Mouse (Mus musculus) ovary, postnatal 10 days (tissue): ENCODE results near the gene Tgfb2.

Experiments used
- DNase-seq: peaks from one replicate; pipeline ENCODE4 v3.0.0; 2022; ENCODE audit warnings: low spot score

Tgfb2 gene

GRCm38 (mm10) chr1:186656201-186656600 lies 49.6 kb downstream of the Tgfb2 start:
- no peak for DNase-seq

DNA sequence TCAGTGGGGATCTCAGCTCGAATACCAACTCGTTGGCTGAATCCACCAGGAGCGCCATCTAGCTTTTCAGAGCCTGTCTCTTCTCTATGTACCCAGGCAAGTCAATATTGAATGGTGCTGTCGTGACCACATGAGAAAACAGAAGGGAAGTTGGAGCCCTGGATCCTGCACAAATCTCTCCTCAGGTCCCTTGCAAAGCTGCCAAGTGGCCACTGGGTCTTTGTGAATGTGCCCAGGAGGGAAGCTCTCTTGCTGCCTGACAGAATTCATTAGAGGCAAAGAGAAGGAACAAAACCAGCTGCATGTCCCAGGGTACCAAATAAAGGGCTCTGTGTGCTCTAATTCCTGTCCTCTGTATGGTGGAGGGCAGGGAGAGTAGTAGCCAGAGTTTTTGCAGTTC lies 50.7 kb downstream of the Tgfb2 start:
- DNase-seq: no peak

DNA sequence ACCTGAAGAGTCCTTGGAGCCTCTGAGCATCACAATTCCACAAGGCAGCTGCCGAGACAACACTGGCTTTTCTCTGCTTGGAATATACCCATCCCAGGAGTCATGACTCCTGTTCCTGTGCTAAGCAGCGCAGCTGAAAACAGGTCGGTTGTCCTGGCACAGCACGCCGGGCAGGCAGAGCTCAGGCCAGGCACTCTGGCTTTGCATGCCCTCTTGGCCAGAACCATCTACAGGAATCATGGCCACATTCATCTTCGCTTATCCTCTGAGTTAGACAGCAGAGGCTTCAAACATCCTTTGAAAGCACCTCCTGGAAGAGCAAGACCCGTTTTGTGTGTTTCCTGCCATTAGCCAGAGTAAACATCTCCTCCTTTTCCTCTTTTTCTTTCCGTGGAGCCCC lies 53.6 kb downstream of the Tgfb2 start:
- DNase-seq: no peak

- DNase-seq: no peak
These were observed 55.8 kb downstream of the Tgfb2 start for GRCm38 (mm10) chr1:186650011-186650410.

DNA sequence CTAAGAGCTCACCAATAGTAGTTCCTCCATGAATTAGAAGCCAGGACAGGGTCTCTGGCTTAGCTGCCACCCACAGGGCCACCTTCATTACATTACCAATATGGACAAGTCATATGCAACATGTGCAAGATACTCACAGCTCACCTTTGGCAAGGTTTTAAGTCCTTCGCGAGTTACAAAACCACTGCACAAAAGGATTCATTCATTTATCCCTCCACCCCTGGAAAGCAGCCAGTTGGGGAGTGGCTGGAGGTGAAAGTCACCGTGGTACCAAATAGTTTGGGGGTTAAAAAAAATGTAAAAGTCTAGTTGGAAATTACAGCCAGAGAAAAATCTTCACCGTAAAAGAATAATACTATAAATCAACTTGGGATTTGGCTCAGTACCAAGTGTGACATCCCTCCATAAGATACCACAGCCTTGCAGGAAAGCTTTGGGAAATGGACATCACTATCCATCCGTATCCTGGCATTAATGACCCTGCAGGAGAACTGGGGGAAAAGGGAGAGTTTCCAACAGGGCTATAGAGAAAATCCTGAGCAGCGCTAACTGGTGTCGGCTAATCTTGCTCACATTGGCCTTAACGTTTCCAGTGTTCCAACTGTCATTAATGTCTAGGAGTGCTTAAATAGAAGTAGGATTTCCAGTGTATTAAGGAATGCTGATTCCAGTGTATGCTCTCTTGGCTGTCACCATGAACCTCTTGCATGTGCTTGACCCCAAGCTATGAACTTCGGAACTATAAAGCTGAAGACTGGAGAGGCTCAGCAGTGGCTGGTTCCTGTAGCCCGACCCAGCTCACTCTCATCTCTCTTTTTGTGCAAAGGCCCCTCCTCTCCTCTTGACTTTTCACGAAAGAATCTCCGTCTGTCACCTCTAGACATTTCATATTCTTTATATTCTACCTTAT lies 68.2 kb downstream of the Tgfb2 start:
- no peak for DNase-seq

DNA sequence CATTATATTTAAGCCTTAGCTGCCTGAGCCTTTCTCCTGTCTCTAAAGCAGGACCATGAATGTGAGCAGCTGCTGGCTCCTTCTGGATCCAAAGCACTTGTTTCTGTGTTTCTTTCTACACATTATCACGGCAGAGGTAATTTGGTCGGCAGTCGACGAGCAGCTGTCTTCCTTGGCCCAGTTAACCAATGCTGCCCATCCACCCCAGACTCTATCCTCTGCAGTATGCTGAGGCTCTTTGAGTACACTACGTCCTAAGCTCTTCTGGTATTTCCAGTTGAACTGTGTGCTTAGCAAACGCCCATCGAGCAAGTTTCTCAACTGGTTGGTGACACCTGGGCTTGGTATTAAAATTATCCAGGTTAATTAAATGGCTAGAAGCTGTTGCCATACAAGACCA lies 70.7 kb downstream of the Tgfb2 start:
- no peak for DNase-seq

DNA sequence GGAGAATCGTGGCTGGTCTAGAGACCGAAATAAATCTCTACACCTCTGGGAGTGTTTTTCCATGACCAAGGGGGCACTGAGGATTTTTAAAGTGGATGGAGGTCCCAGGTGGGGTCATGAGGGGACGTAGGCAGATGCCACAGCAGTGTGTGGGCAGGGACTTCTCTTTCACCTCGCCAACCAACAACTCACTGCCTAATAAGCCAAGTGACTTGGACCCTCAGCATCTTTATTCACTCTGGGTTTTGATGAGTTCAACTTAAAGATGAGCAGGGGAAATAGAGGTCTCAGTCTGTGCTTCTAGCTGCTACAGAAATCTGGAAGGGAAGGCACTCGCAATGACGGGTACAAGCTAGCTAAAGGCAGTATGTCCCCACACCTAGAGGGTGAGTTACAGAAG lies 74.3 kb downstream of the Tgfb2 start:
- no peak for DNase-seq

- no peak for DNase-seq
These were observed 74.8 kb downstream of the Tgfb2 start for GRCm38 (mm10) chr1:186630971-186631370.

- no peak for DNase-seq
These were observed 78.3 kb downstream of the Tgfb2 start for GRCm38 (mm10) chr1:186627451-186627995.

GRCm38 (mm10) chr1:186624474-186624873 lies 81.3 kb downstream of the Tgfb2 start:
- DNase-seq: no peak

GRCm38 (mm10) chr1:186621812-186622211 lies 84.0 kb downstream of the Tgfb2 start:
- no peak for DNase-seq

DNA sequence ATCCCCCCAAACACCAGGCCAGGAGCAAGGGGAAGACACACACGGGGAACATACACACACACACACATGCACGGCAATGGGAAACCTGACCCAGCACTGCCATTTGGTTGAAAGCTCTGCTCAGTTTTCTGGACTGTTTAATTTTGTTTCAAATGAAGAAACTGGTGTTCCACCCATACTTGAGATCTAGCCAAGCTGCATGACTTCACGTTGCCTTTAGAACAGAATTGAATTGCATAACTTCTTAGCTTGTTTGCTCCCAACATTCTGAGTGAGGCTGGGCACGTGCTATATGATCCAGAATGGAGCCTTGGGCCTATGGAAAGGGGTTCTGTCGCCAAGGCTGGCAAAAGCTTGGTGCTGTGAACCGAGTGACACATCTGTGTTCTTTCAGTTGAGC lies 87.5 kb downstream of the Tgfb2 start:
- DNase-seq: no peak

DNA sequence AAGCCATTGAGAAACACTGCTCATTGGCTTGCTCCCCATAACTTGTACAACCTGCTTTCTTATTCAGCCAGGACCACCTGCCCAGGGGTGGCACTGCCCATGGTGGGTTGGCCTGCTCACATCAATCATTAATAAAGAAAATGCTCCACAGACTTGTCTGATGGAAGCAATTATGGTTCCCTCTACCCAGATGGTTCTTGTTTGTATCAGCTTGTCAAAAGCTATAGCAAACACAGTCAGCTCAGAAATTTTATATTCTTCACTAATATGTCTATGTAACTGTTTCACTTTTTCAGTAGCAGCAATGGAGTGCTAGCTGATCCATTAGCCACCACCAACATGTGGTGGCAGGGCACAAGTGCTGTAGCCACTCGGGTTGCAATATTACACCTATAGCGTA lies 94.4 kb downstream of the Tgfb2 start:
- DNase-seq: no peak

- no peak for DNase-seq
These were observed 95.3 kb downstream of the Tgfb2 start for GRCm38 (mm10) chr1:186610481-186610880.

DNA sequence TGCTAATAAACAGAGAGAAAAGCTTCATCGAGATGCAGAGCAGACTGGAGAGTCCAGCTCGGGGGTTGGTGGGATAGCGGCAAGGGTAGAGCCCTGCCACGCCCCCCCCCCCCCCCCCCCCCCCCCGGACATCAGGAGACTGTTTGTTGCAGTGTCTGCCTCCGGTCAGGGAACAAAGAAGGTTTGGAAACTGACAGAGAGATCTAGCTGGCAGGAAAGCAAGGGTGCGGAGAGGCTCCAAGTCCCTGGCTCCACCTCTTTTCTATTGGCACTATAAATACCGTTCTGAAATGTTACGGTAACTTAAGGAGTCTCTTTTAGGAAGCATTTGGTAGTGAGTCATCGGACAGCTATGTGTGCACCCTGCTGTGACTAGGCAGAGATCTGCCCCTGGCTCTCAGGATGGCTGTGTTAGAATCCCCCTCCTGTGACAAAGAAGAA lies 96.0 kb downstream of the Tgfb2 start:
- no peak for DNase-seq

GRCm38 (mm10) chr1:186608116-186608515 lies 97.7 kb downstream of the Tgfb2 start:
- no peak for DNase-seq

DNA sequence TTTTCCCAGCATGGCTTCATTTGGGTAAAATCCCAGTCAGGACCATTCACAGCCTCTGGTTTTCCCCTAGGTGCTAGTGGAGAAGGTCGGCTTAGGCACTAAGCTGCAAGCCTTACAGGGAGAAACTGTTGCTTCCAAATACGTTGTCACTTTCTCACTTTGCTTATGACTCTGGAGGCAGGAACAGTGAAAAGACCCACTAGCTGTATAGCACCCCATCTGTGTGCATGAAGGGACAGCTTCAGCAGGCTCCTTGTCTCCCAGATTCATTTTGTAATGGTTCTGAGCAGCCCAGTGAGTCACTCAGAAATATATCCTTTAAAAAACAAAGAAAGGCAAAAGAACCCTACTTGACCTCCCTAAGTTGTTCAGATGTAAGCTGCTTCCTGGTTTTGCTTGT lies 100.2 kb downstream of the Tgfb2 start:
- no peak for DNase-seq

GRCm38 (mm10) chr1:186604124-186604523 lies 101.7 kb downstream of the Tgfb2 start:
- no peak for DNase-seq

GRCm38 (mm10) chr1:186588226-186588625 lies 117.6 kb downstream of the Tgfb2 start:
- DNase-seq: no peak

DNA sequence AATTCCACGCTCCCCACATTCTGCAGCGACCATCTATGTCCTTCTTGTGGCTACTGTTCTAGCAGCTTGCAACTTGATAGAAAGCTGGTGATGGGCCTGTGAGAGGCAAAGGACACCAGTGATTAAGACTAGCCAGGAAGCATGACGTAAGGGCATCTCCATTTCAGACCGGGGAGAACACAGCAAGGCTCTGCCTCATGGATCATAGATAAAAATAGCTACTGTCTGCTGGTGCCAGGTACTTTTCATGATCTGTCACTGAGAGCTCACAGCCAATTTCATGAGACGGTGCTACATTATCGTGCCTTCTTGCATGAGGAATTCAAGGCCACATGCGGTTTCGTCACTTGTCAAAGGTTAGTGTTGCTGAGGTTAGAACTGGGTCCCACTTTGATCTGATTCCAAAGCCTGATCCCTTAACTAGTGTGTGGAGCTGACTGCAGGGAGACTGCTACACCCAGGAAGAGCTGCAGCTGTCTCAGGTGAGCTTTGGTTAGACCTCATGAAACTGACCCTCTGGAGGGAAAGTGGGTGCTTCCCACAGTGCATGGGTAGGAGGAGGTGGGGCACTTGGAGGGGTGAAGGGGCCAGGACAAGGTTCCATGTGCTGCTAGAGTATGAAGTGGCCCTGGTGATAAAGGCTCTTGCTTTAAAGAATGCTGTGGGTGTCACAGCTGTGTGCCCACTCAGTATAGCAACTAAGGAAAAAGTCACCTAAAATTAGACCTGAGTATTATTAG lies 118.6 kb downstream of the Tgfb2 start:
- no peak for DNase-seq

DNA sequence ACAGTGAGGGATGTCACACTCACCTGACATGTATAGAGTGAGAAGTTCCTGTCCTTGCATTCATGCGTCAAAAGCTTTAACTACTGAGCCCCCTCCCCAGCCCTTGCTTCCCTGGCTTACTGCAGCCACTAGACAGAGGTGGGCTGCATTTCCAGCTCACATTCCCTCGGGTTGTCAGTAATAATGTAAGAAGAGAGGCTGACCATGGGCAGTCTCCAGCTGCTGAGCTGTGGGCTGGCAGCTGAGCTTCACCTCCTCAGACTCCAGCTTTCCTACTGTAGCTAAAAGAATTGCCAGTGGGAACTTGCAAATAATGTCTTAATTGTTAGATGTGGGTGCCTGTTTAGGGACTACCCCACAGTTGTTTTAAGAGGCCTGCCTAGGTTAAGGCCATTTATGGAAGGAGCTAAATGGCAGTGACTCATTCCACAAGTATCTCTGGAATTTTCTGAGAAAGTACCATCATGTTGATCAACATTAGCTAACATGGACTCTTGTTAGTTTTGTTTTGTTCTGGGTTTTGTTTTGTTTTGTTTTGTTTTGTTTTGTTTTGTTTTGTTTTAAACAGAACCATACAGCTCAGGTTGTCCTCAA lies 120.1 kb downstream of the Tgfb2 start:
- no peak for DNase-seq

GRCm38 (mm10) chr1:186583933-186584332 lies 121.9 kb downstream of the Tgfb2 start:
- no peak for DNase-seq

DNA sequence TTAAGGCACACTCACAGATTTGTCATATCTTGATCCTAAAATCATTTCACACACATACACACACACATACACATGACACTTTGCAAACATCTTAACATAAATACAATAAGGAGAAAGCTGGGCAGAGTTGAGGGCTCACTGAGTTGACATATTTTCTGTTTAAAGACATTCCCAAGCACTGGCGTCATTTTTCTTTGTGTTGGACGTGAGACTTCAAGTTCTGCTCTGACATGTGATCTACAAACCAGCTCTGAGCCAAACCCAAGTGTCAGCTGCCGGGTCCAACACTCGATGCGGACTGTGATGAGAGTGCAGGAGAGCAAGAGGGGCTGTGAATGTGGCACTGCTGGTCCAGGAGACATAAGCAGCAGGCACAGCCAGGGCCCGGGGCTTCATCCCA lies 123.7 kb downstream of the Tgfb2 start:
- DNase-seq: no peak
